ENCODE assay signal across 15 mouse cellular contexts in the genomic region with DNA sequence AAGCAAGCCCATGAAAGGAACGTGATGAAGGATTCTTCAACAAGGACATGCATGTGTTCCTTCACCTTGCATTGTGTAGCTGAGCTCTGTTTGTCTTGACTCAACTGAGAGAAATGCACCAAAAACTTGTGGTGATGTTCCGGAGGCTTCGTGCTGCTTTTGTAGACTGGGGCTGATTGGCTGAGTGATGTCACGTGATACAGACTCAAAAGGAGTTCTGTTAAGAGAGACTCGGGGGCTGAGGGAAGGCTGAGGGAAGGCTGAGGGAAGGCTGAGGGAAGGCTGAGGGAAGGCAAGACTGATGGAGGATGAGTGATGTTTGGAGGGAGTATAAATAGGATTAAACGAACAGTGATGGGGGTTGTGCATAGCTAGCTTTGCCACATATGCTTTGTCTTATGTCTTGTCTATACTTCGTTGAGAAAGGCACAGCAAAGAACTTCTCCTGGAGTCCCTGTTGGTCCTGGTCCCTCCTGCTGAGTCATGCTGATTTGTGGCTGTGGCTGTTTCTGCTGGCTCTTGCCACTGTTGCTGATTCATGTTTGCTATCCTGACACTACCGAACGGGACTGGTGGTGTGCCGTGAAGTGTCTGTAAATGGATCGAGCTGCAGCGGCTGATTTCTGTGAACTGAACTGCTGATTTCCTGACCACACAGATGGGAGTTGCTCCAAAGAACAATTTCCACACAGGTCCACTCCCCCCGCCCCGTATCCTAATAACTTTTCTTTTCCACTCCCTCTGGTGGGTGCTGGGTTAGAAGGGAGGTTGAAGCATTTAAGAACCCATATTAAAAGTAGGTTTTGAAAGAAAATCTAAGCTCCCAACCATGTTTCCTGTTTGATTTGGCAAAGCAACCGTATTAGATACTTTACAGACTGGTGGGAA.
DNase-seq lines count a peak whose midpoint lies in the region; ATAC-seq and TF ChIP-seq lines count a peak whose summit lies in the region.
"Had no signal": no experiment of that assay in that cellular context is flagged by ENCODE, and none has a peak within 500 bp of the region (broad histone marks: within the 10 kb centered on the region; RNA-seq: fewer than 3 reads in every experiment).

No protein-coding gene starts in this region.

- H3K27me3 ChIP-seq in kidney, embryonic 14.5 days (ENCODE audit: control insufficient read depth, insufficient read depth, low read length) = no peaks in the 10 kb centered on the region
- H3K27me3 ChIP-seq in embryonic facial prominence, embryonic 14.5 days (replicated peaks; ENCODE audit: control insufficient read depth, insufficient read depth, low read length) = no peaks in the 10 kb centered on the region
- H3K27me3 ChIP-seq in thymus, adult 2 months (ENCODE audit: control insufficient read depth, insufficient read depth, low read length) = no peaks in the 10 kb centered on the region
- H3K27me3 ChIP-seq: intestine, embryonic 15.5 days; liver, embryonic 12.5 days; midbrain, embryonic 12.5 days had no signal

- no peaks in the 10 kb centered on the region for H3K36me3 ChIP-seq in kidney, embryonic 14.5 days (ENCODE audit: control insufficient read depth, insufficient read depth, low read length)
- no peaks in the 10 kb centered on the region for H3K36me3 ChIP-seq in embryonic facial prominence, embryonic 14.5 days (ENCODE audit: control insufficient read depth, insufficient read depth, low read length)
- H3K36me3 ChIP-seq in thymus, adult 2 months (ENCODE audit: control insufficient read depth, insufficient read depth, low read length) = no peaks in the 10 kb centered on the region
- H3K36me3 ChIP-seq: intestine, embryonic 15.5 days; liver, embryonic 12.5 days; midbrain, embryonic 12.5 days had no signal

- H3K4me2 ChIP-seq in kidney, embryonic 14.5 days (replicated peaks; ENCODE audit: low read depth, low read length) = no peak overlapping the region
- H3K4me2 ChIP-seq in embryonic facial prominence, embryonic 14.5 days (ENCODE audit: low read depth, low read length) = peak overlapping the region; percentile 24; the same call in 1 of the 2 replicates
- H3K4me2 ChIP-seq: intestine, embryonic 15.5 days; liver, embryonic 12.5 days; midbrain, embryonic 12.5 days had no signal

- no peak overlapping the region for H3K9ac ChIP-seq in kidney, embryonic 14.5 days (ENCODE audit: low read depth, low read length)
- H3K9ac ChIP-seq in embryonic facial prominence, embryonic 14.5 days (ENCODE audit: low read depth, low read length) = no peak overlapping the region
- H3K9ac ChIP-seq: intestine, embryonic 15.5 days; liver, embryonic 12.5 days; midbrain, embryonic 12.5 days had no signal

- WGBS in kidney, embryonic 14.5 days = 71% methylated on average over 15 of the region's 15 CpGs
- 72% methylated on average over 15 of the region's 15 CpGs for WGBS in embryonic facial prominence, embryonic 14.5 days
- WGBS in thymus, adult 2 months = 92% methylated on average over 15 of the region's 15 CpGs

- H3K4me1 ChIP-seq in kidney, embryonic 14.5 days (ENCODE audit: control insufficient read depth, insufficient read depth, low read length) = no peaks in the 10 kb centered on the region
- H3K4me1 ChIP-seq in embryonic facial prominence, embryonic 14.5 days (ENCODE audit: control insufficient read depth, insufficient read depth, low read length) = 0 out of 2 replicates have a peak, but pooled peaks cover 6% of the 10 kb centered on the region
- no peaks in the 10 kb centered on the region for H3K4me1 ChIP-seq in thymus, adult 2 months (replicated peaks; ENCODE audit: control insufficient read depth, insufficient read depth, low read length)
- H3K4me1 ChIP-seq: intestine, embryonic 15.5 days; liver, embryonic 12.5 days had no signal

- no peak overlapping the region for H3K4me3 ChIP-seq in kidney, embryonic 14.5 days (ENCODE audit: low read length)
- no peak overlapping the region for H3K4me3 ChIP-seq in embryonic facial prominence, embryonic 14.5 days (ENCODE audit: low read depth, low read length)
- no peak overlapping the region for H3K4me3 ChIP-seq in thymus, adult 2 months (ENCODE audit: control insufficient read depth, insufficient read depth, low read length)
- H3K4me3 ChIP-seq: intestine, embryonic 15.5 days; liver, embryonic 12.5 days; midbrain, embryonic 12.5 days had no signal

- H3K9me3 ChIP-seq in kidney, embryonic 14.5 days (ENCODE audit: control insufficient read depth, low read length) = peaks cover 3% of the 10 kb centered on the region; the same call in 1 of the 2 replicates
- H3K9me3 ChIP-seq in embryonic facial prominence, embryonic 14.5 days (ENCODE audit: control insufficient read depth, low read length) = no peaks in the 10 kb centered on the region
- H3K9me3 ChIP-seq: intestine, embryonic 15.5 days; midbrain, embryonic 12.5 days had no signal

- ATAC-seq in kidney, embryonic 14.5 days (ENCODE audit: low FRiP score, low TSS enrichment) = no peak
- ATAC-seq in embryonic facial prominence, embryonic 14.5 days (ENCODE audit: low read depth) = peak; percentile 5; the same call in 1 of the 2 replicates
- ATAC-seq: forebrain, embryonic 16.5 days; intestine, embryonic 15.5 days; liver, embryonic 12.5 days had no signal

- TF ChIP-seq CTCF in thymus, adult 2 months (IDR thresholded peaks at IDR 0.05; ENCODE audit: borderline replicate concordance, control insufficient read depth, extremely low read depth, insufficient read depth, low read length, poor library complexity) = no peak

- H3K27ac ChIP-seq in kidney, embryonic 14.5 days (ENCODE audit: low read depth, low read length) = peak overlapping the region; percentile 32; the same call in 1 of the 2 replicates
- H3K27ac ChIP-seq in embryonic facial prominence, embryonic 14.5 days (replicated peaks; ENCODE audit: low read depth, low read length) = no peak overlapping the region; the same call in 1 of the 2 replicates
- H3K27ac ChIP-seq in thymus, adult 2 months (ENCODE audit: control insufficient read depth, insufficient read depth, low read length) = no peak overlapping the region
- H3K27ac ChIP-seq: intestine, embryonic 15.5 days; liver, embryonic 12.5 days; midbrain, embryonic 12.5 days had no signal

- TF ChIP-seq POLR2A in thymus, adult 2 months (IDR thresholded peaks at IDR 0.05; ENCODE audit: control insufficient read depth, extremely low read depth, insufficient read depth, low read length, poor library complexity) = no peak

- DNase-seq in kidney, adult 9 months = no peak
- peak; percentile 11 for DNase-seq in ES-CJ7 (ENCODE audit: low read depth, low spot score)
- DNase-seq in embryonic facial prominence, embryonic 14.5 days (ENCODE audit: low spot score) = peak; percentile 53
- DNase-seq in heart, postnatal 4 days = peak; percentile 12
- DNase-seq in layer of hippocampus, adult 11-12 months (ENCODE audit: low spot score) = no peak
- DNase-seq in thymus, adult 2 months = no peak
- DNase-seq: adrenal gland, adult 8-10 months; cerebellum, postnatal 36 days; gastrocnemius, postnatal 25 days; lung, postnatal 14 days had no signal

Comparison
In these comparisons a context has a peak if more than half of its experiments do, and no peak if none do; other contexts are left out.
1. DNase-seq: peak in ES-CJ7 (single experiment), embryonic facial prominence, embryonic 14.5 days (single experiment) and heart, postnatal 4 days (single experiment); none in kidney, adult 9 months (single experiment), layer of hippocampus, adult 11-12 months (single experiment) and thymus, adult 2 months (single experiment).